Mouse (Mus musculus): Measurements from ENCODE around the gene Trp73.

DNA sequence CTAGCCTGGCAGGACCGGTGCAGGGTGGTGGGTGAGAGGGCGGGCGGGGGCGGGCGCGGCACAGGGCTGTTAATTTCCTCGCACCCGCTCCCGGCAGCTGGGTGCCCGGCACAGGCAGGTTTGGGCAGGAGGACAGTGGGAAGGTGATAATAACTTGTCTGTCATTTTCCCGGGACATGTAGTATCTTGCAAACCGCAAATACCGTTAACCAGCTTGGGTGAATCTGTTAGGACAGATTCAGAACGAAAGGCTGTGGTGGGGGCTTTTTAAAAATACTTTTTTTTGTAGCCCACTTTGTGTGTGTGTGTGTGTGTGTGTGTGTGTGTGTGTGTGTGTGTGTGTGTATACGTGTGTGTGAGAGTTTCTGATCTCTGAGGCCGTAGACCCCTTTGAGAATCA, 68.1 kb downstream of the Trp73 start:
- TF ChIP-seq CTCF (IDR thresholded peaks at IDR 0.05; ENCODE audit: control insufficient read depth, insufficient read depth, low read length): no peak
- no peak for TF ChIP-seq POLR2A (IDR thresholded peaks at IDR 0.05; ENCODE audit: borderline replicate concordance, control insufficient read depth, low read depth, low read length)

Data from bone marrow, adult 2 months (tissue).